Mouse (Mus musculus) megakaryocyte-erythroid progenitor cell, adult 5-6 weeks (primary cell): Measurements from ENCODE around the gene Fads1. TPM values are rescaled to one million over a fixed set of nuclear protein-coding genes. Genes with fewer than 3 reads are reported as not detected.

Experiments
- ATAC-seq: replicated peaks from 2 replicates; pipeline ENCODE4 v1.8.0; 2016; ENCODE audit warnings: mild to moderate bottlenecking, inconsistent platforms; ENCODE audit not compliant: severe bottlenecking, poor library complexity, low FRiP score, low TSS enrichment
- total RNA-seq, 2 experiments: library from RNA; stranded (forward) in 1 of 2; stranded (reverse) in 1 of 2; fragments of 200-1000, 215-1000 nt in 1 of 2; fragments of >200 nt in 1 of 2; fragmentation: Nextera tagmentation in 1 of 2; gene quantifications; 2 replicates each; pipeline ENCODE4 v1.2.3; 2014 to 2017

Fads1 gene
- total RNA-seq, 2 experiments from 2014 or later, result 26.6 to 51.2 TPM

- peak; percentile 81 for ATAC-seq
These were observed 20.6 kb downstream of the Fads1 start for GRCm38 (mm10) chr19:10203146-10203847.

GRCm38 (mm10) chr19:10203848-10204615 is 21.3 kb downstream of the Fads1 start, which contains the start of the genes Tmem258 and Fen1:
Gene Tmem258 (plus strand): TSS chr19:10204014.
Gene Fen1 (minus strand): TSS chr19:10204169.
- peak; percentile 78 for ATAC-seq

GRCm38 (mm10) chr19:10204616-10205001 is 21.9 kb downstream of the Fads1 start:
- ATAC-seq, result peak; percentile 49; the same call in 1 of the 2 replicates

- no peak for ATAC-seq
These were observed 22.4 kb downstream of the Fads1 start for GRCm38 (mm10) chr19:10205051-10205450.

GRCm38 (mm10) chr19:10208851-10209250 is 26.2 kb downstream of the Fads1 start:
- ATAC-seq, result no peak

- ATAC-seq, result peak; percentile 50; the same call in 1 of the 2 replicates
These were observed 28.2 kb downstream of the Fads1 start for GRCm38 (mm10) chr19:10210885-10211284.

GRCm38 (mm10) chr19:10213796-10214471 is 31.2 kb downstream of the Fads1 start:
- no peak for ATAC-seq

GRCm38 (mm10) chr19:10216101-10216500 is 33.4 kb downstream of the Fads1 start:
- no peak for ATAC-seq

- 0 out of 2 replicates have a peak, but pooled peaks have one; percentile 29 for ATAC-seq
These were observed 36.4 kb downstream of the Fads1 start for GRCm38 (mm10) chr19:10219108-10219507.

GRCm38 (mm10) chr19:10219593-10219992 is 36.9 kb downstream of the Fads1 start:
- no peak for ATAC-seq

GRCm38 (mm10) chr19:10221585-10221984 is 38.9 kb downstream of the Fads1 start:
- ATAC-seq, result no peak

GRCm38 (mm10) chr19:10222656-10223055 is 40.0 kb downstream of the Fads1 start:
- 0 out of 2 replicates have a peak, but pooled peaks have one; percentile 20 for ATAC-seq

GRCm38 (mm10) chr19:10223561-10223960 is 40.9 kb downstream of the Fads1 start:
- no peak for ATAC-seq

GRCm38 (mm10) chr19:10224637-10225453 is 42.2 kb downstream of the Fads1 start:
- no peak for ATAC-seq

GRCm38 (mm10) chr19:10225767-10226166 is 43.1 kb downstream of the Fads1 start:
- ATAC-seq, result no peak

GRCm38 (mm10) chr19:10231016-10231415 is 48.3 kb downstream of the Fads1 start:
- no peak for ATAC-seq

- no peak for ATAC-seq
These were observed 49.2 kb downstream of the Fads1 start for GRCm38 (mm10) chr19:10231871-10232270.

- no peak for ATAC-seq
These were observed 49.8 kb downstream of the Fads1 start for GRCm38 (mm10) chr19:10232327-10233017.
